Mouse (Mus musculus) neural tube, postnatal 0 days (tissue): ENCODE measurements around the gene Cyp2s1. TPM values are rescaled to one million over a fixed set of nuclear protein-coding genes. Genes with fewer than 3 reads are reported as not detected.

Experiments used
- microRNA-seq: library from miRNA; unstranded; fragments of <30 nt; microRNA quantifications from one replicate; pipeline ENCODE4, GENCODE M21; 2016
- polyA plus RNA-seq: library from polyadenylated mRNA; unstranded; fragments of >200 nt; fragmentation: Nextera tagmentation; extraction: Ambion mirVana; gene quantifications from 2 replicates; pipeline ENCODE4 v1.2.1, GENCODE M21; 2015

The Cyp2s1 gene
- polyA plus RNA-seq, result 2.8 and 3.1 TPM in 2 replicates

DNA sequence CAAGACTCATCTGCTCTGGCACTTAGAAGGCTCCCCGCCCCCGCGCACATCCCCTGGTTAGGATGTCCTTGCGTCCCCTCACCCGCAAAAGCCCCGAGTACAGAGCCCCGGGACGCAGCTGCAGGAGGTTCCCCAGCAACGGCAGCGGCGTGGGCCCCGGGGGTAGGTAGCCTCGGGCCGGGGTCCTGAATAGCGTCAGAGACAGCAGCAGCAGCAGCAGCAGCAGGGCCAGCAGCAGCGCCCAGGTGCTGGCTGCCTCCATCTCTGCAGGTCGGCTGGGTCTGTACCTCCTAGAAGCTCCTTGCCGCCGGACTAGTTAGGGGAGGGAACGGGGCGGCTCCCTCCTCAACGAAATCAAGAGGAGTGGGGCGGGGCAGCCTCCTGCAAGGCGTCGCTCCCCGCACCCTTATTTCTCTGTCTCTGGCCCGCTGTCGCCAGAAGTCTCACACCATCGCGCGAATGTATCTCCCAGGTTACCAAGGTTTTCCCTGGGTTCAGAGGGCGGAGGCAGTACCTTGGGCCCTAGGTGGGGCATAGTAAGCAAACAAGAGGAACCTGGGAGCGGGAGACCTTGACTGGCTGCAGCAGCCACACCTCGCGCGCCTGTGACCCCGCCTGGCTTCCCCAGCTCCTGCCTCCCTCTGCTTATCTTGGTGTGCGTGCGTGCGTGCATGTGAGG lies at the start of gene Cyp2s1:
Cyp2s1 (minus strand) TSS at position 673 of the 679 bp plus-strand sequence.

DNA sequence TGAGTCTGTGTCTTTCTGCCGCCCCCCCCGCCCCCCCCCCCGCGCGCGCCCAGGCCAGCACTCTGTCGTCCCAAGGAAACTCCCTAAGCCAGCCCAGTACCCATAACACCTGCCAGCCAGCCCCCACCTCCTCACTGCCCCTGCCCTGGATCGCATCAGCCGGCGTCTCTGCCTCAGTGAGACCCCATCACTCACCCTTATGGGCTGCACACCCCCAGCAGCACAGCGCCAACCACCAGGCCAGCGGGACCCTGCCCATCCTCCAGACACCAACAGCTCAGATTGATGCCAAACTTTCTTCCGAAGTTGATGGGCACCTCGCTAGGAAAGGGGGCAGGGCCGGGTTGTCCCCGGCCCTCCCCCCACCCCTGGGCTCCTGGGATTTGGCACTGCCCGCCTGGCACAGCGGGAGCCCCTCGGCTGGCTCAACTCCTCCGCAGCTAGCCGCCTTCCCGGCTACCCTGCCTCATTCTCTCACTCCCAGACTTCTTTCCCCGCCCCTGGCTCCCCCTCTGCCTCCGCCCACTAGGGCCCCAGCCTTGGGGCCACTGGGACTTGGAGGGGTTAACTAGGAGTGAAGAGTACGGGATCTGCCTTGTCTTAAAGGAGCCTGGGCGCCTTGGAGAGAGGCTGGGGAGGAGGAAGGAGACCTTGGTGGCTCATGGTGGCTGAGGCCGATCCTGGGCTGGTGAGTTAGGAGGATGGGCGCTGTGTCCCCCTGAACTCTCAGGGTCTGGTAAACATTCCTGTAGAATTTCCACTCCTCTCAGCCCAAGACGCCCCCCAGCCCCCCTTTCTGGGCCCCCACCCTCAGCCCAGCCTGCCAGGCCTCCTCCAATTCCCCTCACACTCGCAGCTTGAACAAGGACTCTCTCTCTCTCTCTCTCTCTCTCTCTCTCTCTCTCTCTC lies 28.2 kb downstream of the Cyp2s1 start, which contains the start of gene Axl:
Axl (minus strand) TSS at position 486 of the 909 bp plus-strand sequence.

DNA sequence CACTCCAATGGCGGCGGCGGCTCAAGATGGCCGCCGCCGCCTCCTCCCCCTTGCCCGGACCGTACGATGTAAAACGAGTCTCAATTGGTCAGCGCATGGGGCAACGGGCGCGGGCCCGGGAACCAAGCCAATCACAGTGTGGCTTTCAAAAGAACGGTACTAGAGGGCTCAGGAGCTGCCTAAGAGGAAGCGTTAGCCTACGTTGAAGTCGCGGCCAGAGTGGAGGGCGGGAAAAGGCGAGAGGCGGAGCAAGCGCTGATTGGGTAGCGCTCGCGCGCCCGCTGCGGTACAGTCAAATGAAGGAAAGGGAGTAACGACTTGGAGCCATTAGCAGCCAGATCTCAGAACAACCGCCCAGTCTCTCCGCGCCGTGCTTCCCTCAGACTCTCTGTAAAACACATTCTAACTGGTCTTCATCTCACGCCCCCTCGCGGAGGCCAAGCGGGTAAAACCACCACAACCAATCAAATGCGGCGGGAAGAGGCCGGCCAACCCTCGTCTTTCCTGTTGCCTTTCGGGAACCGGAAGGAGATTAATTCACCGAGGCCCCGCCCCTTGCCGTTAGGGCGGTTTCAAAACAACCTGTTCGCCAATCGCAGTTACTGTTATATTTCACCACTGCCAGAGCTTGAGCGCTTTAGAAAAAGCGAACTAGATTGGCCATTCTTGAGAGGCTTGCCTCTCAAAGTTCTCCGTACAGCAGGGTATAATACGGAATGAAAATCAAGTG lies 61.8 kb downstream of the Cyp2s1 start, which contains the start of gene Hnrnpul1:
Hnrnpul1 (minus strand) TSS at position 20 of the 730 bp plus-strand sequence.

Small RNA genes lying within 50 kb of the gene (microRNA-seq; reads per million reads assigned to microRNA genes)
- not detected for gene Gm24865

Other genes with a start within 250 kb of the Cyp2s1 start
- not detected in 2 replicates for gene Erich4, start 201.0 kb downstream of the Cyp2s1 start, polyA plus RNA-seq
- gene Dmac2, start 197.5 kb downstream of the Cyp2s1 start, polyA plus RNA-seq, result 50.1 and 51.9 TPM in 2 replicates
- 1.3 and 1.7 TPM in 2 replicates for gene B3gnt8, start 190.3 kb downstream of the Cyp2s1 start, polyA plus RNA-seq
- gene Bckdha, start 157.9 kb downstream of the Cyp2s1 start, polyA plus RNA-seq, result 51.5 and 51.7 TPM in 2 replicates
- gene Exosc5, start 157.7 kb downstream of the Cyp2s1 start, polyA plus RNA-seq, result 33.1 and 37.9 TPM in 2 replicates
- gene Tmem91, start 141.7 kb downstream of the Cyp2s1 start, polyA plus RNA-seq, result 240 and 246 TPM in 2 replicates
- gene B9d2, start 136.1 kb downstream of the Cyp2s1 start, polyA plus RNA-seq, result 48.2 and 49.2 TPM in 2 replicates
- gene Tgfb1, start 129.9 kb downstream of the Cyp2s1 start, polyA plus RNA-seq, result 1.2 TPM in 2 replicates
- 22.2 and 25.1 TPM in 2 replicates for gene Ccdc97, start 97.8 kb downstream of the Cyp2s1 start, polyA plus RNA-seq
- gene Hnrnpul1, start 62.2 kb downstream of the Cyp2s1 start, polyA plus RNA-seq, result 39.3 TPM in 2 replicates
- 37.7 and 38.3 TPM in 2 replicates for gene Axl, start 28.2 kb downstream of the Cyp2s1 start, polyA plus RNA-seq
- not detected in 2 replicates for gene Cyp2b10, start 80.7 kb upstream of the Cyp2s1 start, polyA plus RNA-seq
- not detected in 2 replicates for gene Cyp2b13, start 244.6 kb upstream of the Cyp2s1 start, polyA plus RNA-seq